Mouse (Mus musculus) layer of hippocampus, postnatal 36 days (tissue): Measurements from ENCODE around the gene Pfdn6. TPM values are rescaled to one million over a fixed set of nuclear protein-coding genes. Genes with fewer than 3 reads are reported as not detected.
"Not testable (repeated sequence)": the region's sequence is repeated elsewhere in the genome, so short reads cannot be mapped to it uniquely, and the experiment has no call there.

Experiments
- DNase-seq, 2 experiments: peaks; one replicate each; pipeline ENCODE4 v3.0.0; 2022
- total RNA-seq, 2 experiments: library from RNA; stranded (reverse); gene quantifications; 2 replicates each; pipeline ENCODE4 v1.2.3; 2021

Gene Pfdn6
- total RNA-seq, 2 experiments from 2014 or later: 85.6 to 91.8 TPM

- DNase-seq: peak; percentile 93 to 96
Observed at GRCm38 (mm10) chr17:33955555-33956214, 15.5 kb upstream of the Pfdn6 start, which contains the start of the genes Vps52 and Rps18. Gene Vps52 (plus strand): TSS chr17:33955812. Gene Rps18 (minus strand): TSS chr17:33956001.

GRCm38 (mm10) chr17:33954646-33955554 is 14.8 kb upstream of the Pfdn6 start:
- DNase-seq: no peak

- no peak for DNase-seq
Observed at GRCm38 (mm10) chr17:33953961-33954565, 13.9 kb upstream of the Pfdn6 start.

- no peak for DNase-seq
Observed at GRCm38 (mm10) chr17:33953310-33953709, 13.2 kb upstream of the Pfdn6 start.

DNA sequence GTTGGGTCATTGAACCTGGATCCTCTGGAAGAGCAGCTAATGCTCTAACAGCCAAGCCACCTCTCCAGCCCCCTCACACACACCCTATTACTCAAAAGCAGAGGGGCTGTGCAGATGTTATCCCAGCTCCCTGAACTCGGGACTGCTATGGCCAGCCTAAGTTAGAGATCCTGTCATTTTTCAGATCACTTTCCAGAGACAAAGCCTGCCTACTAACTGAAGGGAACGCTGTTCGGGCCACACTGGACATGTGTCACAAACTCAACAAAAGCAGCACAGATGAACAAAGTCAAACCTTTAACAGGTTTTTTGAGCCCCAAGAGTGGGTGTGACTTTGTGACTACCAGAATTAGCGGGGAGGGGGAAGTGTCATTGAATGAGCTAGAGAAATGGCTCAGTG is 12.7 kb upstream of the Pfdn6 start:
- DNase-seq: no peak

DNA sequence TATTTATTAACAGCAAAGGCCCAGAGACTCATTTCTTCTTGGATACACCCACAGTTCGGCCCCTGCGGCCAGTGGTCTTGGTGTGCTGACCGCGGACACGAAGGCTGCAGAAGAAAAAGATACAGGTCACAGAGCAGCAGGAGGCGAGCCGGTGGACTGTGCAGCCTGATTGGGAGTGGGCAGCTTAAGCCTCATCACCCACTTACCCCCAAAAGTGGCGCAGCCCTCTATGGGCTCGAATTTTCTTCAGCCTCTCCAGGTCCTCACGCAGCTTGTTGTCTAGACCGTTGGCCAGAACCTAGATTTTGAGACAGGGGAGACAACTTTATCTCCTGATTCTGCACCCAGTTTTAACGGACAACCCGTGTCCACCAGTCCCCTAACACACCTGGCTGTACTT is 11.9 kb upstream of the Pfdn6 start:
- not testable (repeated sequence) for DNase-seq

GRCm38 (mm10) chr17:33951021-33951946 is 11.1 kb upstream of the Pfdn6 start, which contains the start of gene B3galt4:
Gene B3galt4 (minus strand): TSS chr17:33951488.
- peak; percentile 75 to 76 for DNase-seq

GRCm38 (mm10) chr17:33950131-33950625 is 10.0 kb upstream of the Pfdn6 start:
- no peak for DNase-seq

DNA sequence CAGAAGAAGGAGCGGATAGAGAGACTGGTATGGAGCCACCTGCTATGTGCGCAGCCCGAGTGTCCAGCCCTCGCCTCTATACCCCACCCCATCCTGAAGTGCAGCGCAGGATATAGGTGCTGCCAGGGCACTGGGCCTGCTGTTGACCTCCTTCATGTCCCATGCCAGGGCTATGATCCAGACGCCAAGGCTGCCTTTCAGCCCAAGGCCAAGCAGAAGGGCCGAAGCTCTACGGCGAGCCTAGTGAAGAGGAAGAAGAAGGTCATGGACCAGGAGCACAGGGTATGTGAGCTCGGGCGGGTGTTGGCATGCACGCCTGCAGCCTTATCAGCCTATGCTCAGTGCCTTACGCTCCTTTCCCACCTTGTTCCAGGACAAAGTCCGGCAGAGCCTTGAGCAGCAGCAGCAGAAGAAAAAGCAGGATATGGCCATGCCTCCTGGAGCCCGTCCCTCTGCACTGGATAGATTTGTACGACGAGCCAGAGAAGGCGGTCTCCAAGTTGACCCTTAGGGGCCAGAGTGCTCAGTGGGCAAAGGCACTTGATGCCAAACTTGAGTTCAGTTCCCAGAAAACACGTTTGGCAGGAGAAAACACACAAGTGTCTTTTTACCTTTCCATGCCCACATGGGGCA is 8.9 kb upstream of the Pfdn6 start:
- DNase-seq: no peak

DNA sequence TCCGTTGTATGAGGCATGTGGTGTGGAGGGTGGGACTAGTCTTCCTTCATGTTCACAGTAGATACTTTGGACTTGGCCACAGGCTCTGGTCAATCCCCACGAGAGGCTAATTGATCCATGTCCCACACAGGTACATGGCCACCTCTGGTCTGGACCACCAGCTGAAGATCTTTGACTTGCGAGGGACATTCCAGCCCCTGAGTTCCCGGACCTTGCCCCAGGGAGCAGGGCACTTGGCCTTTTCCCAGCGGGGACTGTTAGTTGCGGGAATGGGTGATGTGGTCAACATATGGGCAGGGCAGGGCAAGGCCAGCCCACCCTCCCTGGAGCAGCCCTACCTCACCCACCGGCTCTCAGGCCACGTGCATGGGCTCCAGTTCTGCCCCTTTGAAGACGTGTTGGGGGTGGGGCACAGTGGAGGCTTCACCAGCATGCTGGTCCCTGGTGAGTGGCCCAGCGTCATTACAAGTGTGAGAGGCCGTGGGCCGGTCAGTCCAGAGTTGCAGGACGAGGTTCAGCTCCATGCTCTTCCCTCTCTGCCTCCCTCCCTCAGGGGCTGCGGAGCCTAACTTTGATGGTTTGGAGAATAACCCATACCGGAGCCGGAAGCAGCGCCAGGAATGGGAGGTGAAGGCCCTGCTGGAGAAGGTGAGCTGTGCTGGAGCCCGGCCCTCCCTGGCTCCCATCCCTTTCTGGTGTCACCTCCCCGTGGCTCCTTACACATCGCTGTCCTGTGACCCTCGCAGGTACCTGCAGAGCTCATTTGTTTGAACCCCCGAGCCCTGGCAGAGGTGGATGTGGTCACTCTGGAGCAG is 8.2 kb upstream of the Pfdn6 start:
- no peak for DNase-seq

DNA sequence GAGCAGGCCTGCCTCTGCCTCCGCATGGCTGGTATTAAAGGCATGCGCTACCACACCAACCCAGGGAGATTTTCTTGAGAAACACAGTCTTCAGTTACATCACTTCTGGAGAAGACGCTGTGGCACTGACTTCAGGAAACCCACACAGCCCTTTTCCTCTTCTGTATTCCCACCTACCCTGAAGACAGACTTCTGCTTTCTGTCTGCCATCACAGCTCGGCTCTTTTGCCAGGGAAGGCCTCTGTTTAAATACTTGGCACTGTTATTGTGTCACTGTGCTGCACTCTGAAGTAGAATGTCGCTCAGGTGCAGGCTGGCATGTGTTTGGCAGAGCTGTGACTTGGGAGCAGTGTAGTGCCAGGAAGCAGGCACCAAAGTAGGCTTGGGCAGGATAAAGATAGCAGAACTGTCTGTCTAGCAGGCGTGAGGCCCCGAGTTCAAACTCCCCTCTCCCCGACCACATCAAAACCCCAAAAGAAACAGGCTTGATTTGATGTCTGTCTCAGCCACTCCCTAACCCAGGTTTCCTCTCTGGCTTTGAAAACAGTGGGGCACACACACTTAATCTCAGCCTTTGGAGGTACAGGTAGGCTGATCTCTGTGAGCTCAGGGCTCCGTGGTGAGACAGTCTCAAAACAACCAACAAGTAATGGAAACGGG is 7.4 kb upstream of the Pfdn6 start:
- no peak for DNase-seq

- DNase-seq: no peak
Observed at GRCm38 (mm10) chr17:33943454-33943853, 3.3 kb upstream of the Pfdn6 start.

GRCm38 (mm10) chr17:33941381-33941780 is 1.2 kb upstream of the Pfdn6 start:
- DNase-seq: no peak

- DNase-seq: no peak
Observed at GRCm38 (mm10) chr17:33940981-33941380, 838 bp upstream of the Pfdn6 start.

GRCm38 (mm10) chr17:33938783-33939182 is 1.4 kb downstream of the Pfdn6 start:
- DNase-seq: no peak

- DNase-seq: no peak
Observed at GRCm38 (mm10) chr17:33936993-33937392, 3.1 kb downstream of the Pfdn6 start.

GRCm38 (mm10) chr17:33935422-33936055 is 4.6 kb downstream of the Pfdn6 start:
- no peak for DNase-seq

- DNase-seq: no peak
Observed at GRCm38 (mm10) chr17:33932970-33933369, 7.2 kb downstream of the Pfdn6 start.

GRCm38 (mm10) chr17:33932448-33932847 is 7.7 kb downstream of the Pfdn6 start:
- no peak for DNase-seq
